Mouse (Mus musculus) macrophage (primary cell): Measurements from ENCODE around the gene Lim2. TPM values are rescaled to one million over a fixed set of nuclear protein-coding genes. Genes with fewer than 3 reads are reported as not detected.
"Not testable (repeated sequence)": the region's sequence is repeated elsewhere in the genome, so short reads cannot be mapped to it uniquely, and the experiment has no call there.

Experiments
- H3K27ac ChIP-seq: fragments of 350-480 bp; formaldehyde crosslinking; 2 replicates; pipeline ENCODE4 v1.9.0; 2021
- H3K36me3 ChIP-seq: fragments of 350-480 bp; formaldehyde crosslinking; 2 replicates; pipeline ENCODE4 v1.9.0; 2021; ENCODE audit errors: inconsistent target
- H3K4me3 ChIP-seq: fragments of 350-480 bp; formaldehyde crosslinking; 2 replicates; pipeline ENCODE4 v1.9.0; 2021; ENCODE audit errors: inconsistent target
- H3K79me2 ChIP-seq: fragments of 350-480 bp; formaldehyde crosslinking; 2 replicates; pipeline ENCODE4 v1.9.0; 2021; ENCODE audit errors: inconsistent target
- WGBS: methylation state at CpG from one replicate; pipeline ENCODE4 v1.1.7; 2026; ENCODE audit warnings: inconsistent platforms; ENCODE audit not compliant: missing documents; 5-methylcytosine and 5-hydroxymethylcytosine counted together
- polyA plus RNA-seq: library from polyadenylated mRNA; stranded (reverse); fragments of 250-400 nt; gene quantifications from 3 replicates; pipeline ENCODE4 v1.2.4, GENCODE M21; 2018; ENCODE audit warnings: inconsistent platforms
- total RNA-seq, 78 experiments: library from RNA; depleted of rRNA; stranded (reverse); fragments of 250-400 nt; gene quantifications; 1 replicate in 9 of 78; 2 replicates in 24 of 78; 3 replicates in 43 of 78; 4 replicates in 2 of 78; pipeline ENCODE4 v1.2.4; 2018; ENCODE audit warnings: inconsistent platforms in 56 of 78

The Lim2 gene
- total RNA-seq (2018; cell fraction: chromatin; rRNA removed): not detected
- total RNA-seq (2018; cell fraction: cytosol; rRNA removed): not detected
- total RNA-seq (2018; cell fraction: nucleus; rRNA removed): not detected
- not detected in 3 replicates for polyA plus RNA-seq

DNA sequence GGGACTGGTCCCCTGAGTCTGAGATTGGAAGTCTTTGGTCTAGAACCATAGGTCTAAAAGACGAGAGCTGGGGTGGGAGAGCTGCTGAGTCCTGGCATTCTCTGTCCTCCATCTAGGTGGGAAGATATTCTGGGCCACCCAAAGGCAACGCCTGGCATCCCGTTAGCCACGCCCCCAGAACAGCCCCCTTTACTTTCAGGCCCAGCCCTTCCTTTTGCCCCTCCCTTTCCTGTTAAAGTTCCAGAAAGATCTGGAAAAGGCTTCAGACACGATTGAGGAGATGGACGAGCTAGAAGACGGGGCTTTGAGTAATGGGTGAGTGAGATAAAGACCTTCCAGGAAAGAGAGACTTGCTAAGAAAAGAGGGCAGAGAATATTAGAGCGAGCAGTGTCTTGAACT is at the start of gene Lim2:
Lim2 (plus strand) TSS at position 265 of the 400 bp plus-strand sequence.
- 86% methylated on average over 8 of the region's 8 CpGs for WGBS
- H3K36me3 ChIP-seq: no peaks in the 10 kb centered on the region

DNA sequence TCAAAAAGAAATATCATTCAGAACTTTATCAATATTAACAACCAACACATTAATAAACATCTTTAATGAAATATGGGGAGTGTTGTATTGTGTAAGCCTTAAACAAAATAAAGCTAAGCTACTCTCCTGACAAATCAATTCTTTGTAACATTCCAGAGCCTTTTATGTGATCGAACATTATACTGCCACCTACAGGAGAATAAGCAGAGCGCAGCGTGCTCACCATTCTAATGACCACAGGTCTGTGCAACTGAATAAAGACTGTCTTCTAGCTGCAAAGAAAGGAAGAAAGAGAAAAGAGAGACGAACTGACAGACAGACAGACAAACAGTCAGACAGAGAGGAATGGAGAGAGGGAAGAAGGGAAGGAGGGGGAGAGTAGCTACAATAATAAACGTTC is 49.2 kb upstream of the Lim2 start:
- Histone ChIP-seq H3K4me3 (no peak overlapping the region), H3K79me2 (no peaks in the 10 kb centered on the region), H3K27ac (no peak overlapping the region), H3K36me3 (no peaks in the 10 kb centered on the region)
- WGBS: 13% methylated on average over 5 of the region's 5 CpGs

More for the DNA sequence above, at the start of gene Lim2:
- H3K27ac ChIP-seq: no peak within 1 kb of the TSS
- H3K4me3 ChIP-seq: no peak within 1 kb of the TSS
- no peaks in the 10 kb centered on the region for H3K79me2 ChIP-seq

DNA sequence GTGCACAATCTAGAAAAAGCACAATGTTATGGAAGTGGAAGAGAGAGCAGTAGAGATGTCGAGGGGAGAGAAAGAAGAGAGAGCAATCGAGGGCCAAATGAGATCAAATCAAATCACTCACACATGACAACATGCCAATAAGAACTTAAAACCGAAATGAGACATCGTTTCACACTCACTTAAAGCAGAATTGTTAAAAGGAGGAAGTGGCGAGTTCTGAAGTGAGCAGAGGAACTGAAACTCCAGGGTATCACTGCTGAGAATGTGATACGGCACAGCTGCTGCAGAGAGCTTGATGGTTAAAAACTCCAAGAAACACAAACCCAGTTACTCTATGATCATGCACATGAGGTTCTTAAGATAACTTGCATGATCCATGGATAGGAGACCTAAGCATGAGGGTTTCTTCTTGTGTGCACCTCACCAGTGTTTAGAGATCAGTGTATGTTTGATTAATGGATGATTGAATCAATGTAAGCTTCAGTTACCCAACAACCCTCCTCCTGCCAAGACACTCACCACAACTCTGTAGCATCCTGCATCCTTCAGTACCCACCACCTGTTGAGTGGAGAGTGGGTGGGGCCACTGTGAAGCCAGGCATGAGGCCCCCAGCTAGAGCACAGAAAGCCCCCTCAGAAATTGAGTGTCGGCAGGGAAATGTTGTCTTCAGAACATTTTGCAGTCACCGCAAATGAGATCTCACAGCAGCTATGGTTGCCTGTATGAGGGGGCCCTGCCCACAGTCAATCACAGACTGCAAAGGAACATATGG is 34.9 kb upstream of the Lim2 start:
- Histone ChIP-seq H3K79me2 (no peaks in the 10 kb centered on the region), H3K4me3 (no peak overlapping the region), H3K27ac (peak overlapping the region; percentile 43), H3K36me3 (no peaks in the 10 kb centered on the region)
- 22% methylated on average over 8 of the region's 8 CpGs for WGBS

DNA sequence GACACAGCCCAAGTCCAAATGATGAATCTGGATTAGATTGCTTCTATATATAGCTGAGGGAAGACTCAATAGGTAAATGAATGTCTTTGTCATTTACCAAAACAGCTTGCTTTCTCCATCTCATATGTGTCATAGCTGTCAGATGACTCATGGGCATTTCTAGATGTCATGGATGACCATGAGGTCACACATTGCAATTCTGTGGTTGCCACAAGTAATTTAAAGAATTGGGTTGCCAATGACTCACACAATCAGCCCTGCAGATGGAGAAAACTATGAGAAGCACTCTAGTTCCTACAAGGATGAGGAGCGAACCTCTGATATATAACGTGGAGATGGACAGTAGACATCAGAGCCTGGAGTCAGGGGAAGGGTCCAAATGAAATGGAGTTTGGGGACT is 28.0 kb upstream of the Lim2 start:
- Histone ChIP-seq H3K36me3 (no peaks in the 10 kb centered on the region), H3K79me2 (no peaks in the 10 kb centered on the region), H3K4me3 (no peak overlapping the region), H3K27ac (peak overlapping the region; percentile 48)
- 43% methylated on average over 2 of the region's 2 CpGs for WGBS

GRCm38 (mm10) chr7:43402718-43403117 is 24.8 kb upstream of the Lim2 start:
- H3K36me3 ChIP-seq: no peaks in the 10 kb centered on the region
- WGBS: 60% methylated on average over 2 of the region's 2 CpGs
- H3K4me3 ChIP-seq: no peak overlapping the region
- no peak overlapping the region for H3K27ac ChIP-seq
- no peaks in the 10 kb centered on the region for H3K79me2 ChIP-seq

- WGBS: 20% methylated on average over 3 of the region's 3 CpGs
- Histone ChIP-seq H3K36me3 (no peaks in the 10 kb centered on the region), H3K27ac (no peak overlapping the region), H3K79me2 (no peaks in the 10 kb centered on the region), H3K4me3 (no peak overlapping the region)
Measured at GRCm38 (mm10) chr7:43407573-43407972, 19.9 kb upstream of the Lim2 start.

- Histone ChIP-seq H3K27ac (no peak within 1 kb of the TSS), H3K4me3 (no peak within 1 kb of the TSS), H3K36me3 (no peaks in the 10 kb centered on the region), H3K79me2 (no peaks in the 10 kb centered on the region)
- WGBS: 32% methylated on average over 4 of the region's 4 CpGs
Measured at GRCm38 (mm10) chr7:43408131-43408553, 19.3 kb upstream of the Lim2 start, which contains the start of gene Siglecg. Gene Siglecg, plus strand, starts transcription at chr7:43408204.

GRCm38 (mm10) chr7:43409084-43409483 is 18.4 kb upstream of the Lim2 start:
- 95% methylated on average over 3 of the region's 3 CpGs for WGBS
- H3K36me3 ChIP-seq: no peaks in the 10 kb centered on the region
- H3K4me3 ChIP-seq: no peak overlapping the region
- no peaks in the 10 kb centered on the region for H3K79me2 ChIP-seq
- H3K27ac ChIP-seq: no peak overlapping the region

DNA sequence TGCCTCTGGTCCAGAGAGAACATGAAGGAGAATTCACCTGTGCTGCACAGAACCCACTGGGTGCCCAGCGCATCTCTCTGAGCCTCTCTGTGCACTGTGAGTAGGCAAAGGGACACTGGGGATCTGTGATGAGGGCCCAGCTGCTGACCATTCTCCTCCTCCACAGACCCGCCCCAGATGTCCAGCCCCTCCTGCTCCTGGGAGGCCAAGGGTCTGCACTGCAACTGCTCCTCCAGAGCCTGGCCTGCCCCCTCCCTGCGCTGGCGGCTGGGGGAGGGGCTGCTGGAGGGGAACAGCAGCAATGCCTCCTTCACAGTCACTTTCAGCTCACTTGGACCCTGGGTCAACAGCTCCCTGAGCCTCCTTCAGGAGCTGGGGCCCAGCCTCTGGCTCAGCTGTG is 15.7 kb upstream of the Lim2 start:
- 92% methylated on average over 4 of the region's 4 CpGs for WGBS
- not testable (repeated sequence) for H3K4me3 ChIP-seq, H3K27ac ChIP-seq, H3K79me2 ChIP-seq, H3K36me3 ChIP-seq

- H3K4me3 ChIP-seq: no peak overlapping the region
- H3K27ac ChIP-seq: no peak overlapping the region
- WGBS: 94% methylated on average over 10 of the region's 10 CpGs
- no peaks in the 10 kb centered on the region for H3K36me3 ChIP-seq
- no peaks in the 10 kb centered on the region for H3K79me2 ChIP-seq
Measured at GRCm38 (mm10) chr7:43417298-43417697, 10.2 kb upstream of the Lim2 start.

- H3K27ac ChIP-seq: no peak overlapping the region
- no peak overlapping the region for H3K4me3 ChIP-seq
- H3K36me3 ChIP-seq: no peaks in the 10 kb centered on the region
- H3K79me2 ChIP-seq: no peaks in the 10 kb centered on the region
- 29% methylated on average over 5 of the region's 11 CpGs for WGBS
Measured at GRCm38 (mm10) chr7:43422995-43423617, 4.4 kb upstream of the Lim2 start.

DNA sequence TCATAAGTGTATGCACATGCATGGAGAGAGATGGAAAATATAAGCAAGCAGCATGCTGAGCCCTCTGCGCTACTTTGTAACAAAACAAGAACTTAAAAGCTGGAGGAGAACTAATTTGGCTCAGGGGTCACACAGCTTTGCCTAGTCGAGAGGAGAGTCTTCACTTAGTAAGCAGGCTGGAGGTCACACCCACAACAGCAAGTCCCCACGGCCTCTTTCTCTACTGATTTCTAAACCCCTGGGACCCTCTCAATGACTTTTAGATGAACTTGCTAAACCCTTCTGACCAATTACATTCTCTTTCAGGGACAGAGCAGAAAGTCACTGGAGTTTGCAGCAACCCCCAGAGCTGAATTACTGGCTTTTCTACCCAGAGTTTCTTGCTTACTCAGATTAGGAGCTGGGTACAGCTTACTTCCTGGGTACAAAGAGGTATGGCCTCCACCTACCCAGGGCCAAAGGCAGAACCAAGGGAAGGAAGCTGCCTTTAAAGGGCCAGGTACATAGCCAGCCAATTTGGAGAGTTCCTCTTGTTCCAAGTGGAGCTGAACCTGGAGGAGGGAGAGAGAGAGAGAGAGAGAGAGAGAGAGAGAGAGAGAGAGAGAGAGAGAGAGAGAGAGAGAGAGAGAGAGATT is 3.4 kb upstream of the Lim2 start:
- Histone ChIP-seq H3K27ac (no peak overlapping the region), H3K4me3 (no peak overlapping the region), H3K36me3 (no peaks in the 10 kb centered on the region), H3K79me2 (no peaks in the 10 kb centered on the region)
- 74% methylated on average over 3 of the region's 3 CpGs for WGBS

- WGBS: 85% methylated on average over 4 of the region's 4 CpGs
- no peak overlapping the region for H3K27ac ChIP-seq
- no peaks in the 10 kb centered on the region for H3K79me2 ChIP-seq
- no peak overlapping the region for H3K4me3 ChIP-seq
- no peaks in the 10 kb centered on the region for H3K36me3 ChIP-seq
Measured at GRCm38 (mm10) chr7:43429500-43429899, 2.0 kb downstream of the Lim2 start.

DNA sequence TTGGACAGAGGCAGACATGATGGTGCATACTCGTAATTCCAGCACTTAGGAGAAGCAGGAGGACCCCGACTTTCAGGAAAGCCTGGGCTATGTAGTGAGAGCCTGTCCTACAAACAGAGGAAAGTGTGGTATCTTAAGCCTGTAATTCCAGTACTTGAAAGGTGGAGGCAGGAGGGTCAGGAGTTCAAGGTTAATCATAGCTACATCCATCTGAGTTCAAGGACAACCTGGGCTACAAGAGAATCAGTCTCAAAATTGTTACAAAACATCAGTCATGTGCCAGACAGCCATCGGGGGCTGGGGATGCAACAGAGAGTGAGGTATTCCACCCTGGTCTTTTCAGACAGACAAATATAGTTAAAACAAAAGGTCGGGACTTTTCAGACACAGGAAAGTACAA is 5.4 kb downstream of the Lim2 start:
- Histone ChIP-seq H3K79me2 (no peaks in the 10 kb centered on the region), H3K4me3 (no peak overlapping the region), H3K27ac (no peak overlapping the region), H3K36me3 (no peaks in the 10 kb centered on the region)
- 83% methylated on average over 4 of the region's 4 CpGs for WGBS

GRCm38 (mm10) chr7:43434676-43435075 is 7.2 kb downstream of the Lim2 start:
- no peak overlapping the region for H3K4me3 ChIP-seq
- WGBS: 91% methylated on average over 5 of the region's 5 CpGs
- no peak overlapping the region for H3K27ac ChIP-seq
- no peaks in the 10 kb centered on the region for H3K36me3 ChIP-seq
- no peaks in the 10 kb centered on the region for H3K79me2 ChIP-seq
